Mouse (Mus musculus) forebrain, embryonic 16.5 days (tissue): ENCODE measurements around the gene Phykpl. TPM values are rescaled to one million over a fixed set of nuclear protein-coding genes. Genes with fewer than 3 reads are reported as not detected.
A peak's percentile ranks its signal among the peaks of the same experiment; 100 is the strongest.

Experiments used
- ATAC-seq: fragments of 200-750 bp; cut with Nextera tagmentation; 2 replicates; pipeline ENCODE4 v1.8.0; 2017; ENCODE audit warnings: mild to moderate bottlenecking, moderate library complexity
- H3K27ac ChIP-seq: fragments of 300-500 bp; sonication (generic); 2 replicates; pipeline ENCODE4 v1.5.1; 2014; ENCODE audit warnings: low read length, control low read depth
- H3K27me3 ChIP-seq: fragments of 300-500 bp; sonication (generic); replicated peaks from 2 replicates; pipeline ENCODE4 v1.6.1; 2014; ENCODE audit warnings: low read length; ENCODE audit not compliant: control insufficient read depth, insufficient read depth
- H3K36me3 ChIP-seq: fragments of 300-500 bp; sonication (generic); 2 replicates; pipeline ENCODE4 v1.6.1; 2014; ENCODE audit not compliant: control insufficient read depth, insufficient read depth
- H3K4me1 ChIP-seq: fragments of 300-500 bp; sonication (generic); replicated peaks from 2 replicates; pipeline ENCODE4 v1.6.1; 2014; ENCODE audit warnings: low read length; ENCODE audit not compliant: control insufficient read depth, insufficient read depth
- H3K4me2 ChIP-seq: fragments of 300-500 bp; sonication (generic); 2 replicates; pipeline ENCODE4 v1.6.1; 2014; ENCODE audit warnings: mild to moderate bottlenecking, low read length, control low read depth
- H3K4me3 ChIP-seq: fragments of 300-500 bp; sonication (generic); replicated peaks from 2 replicates; pipeline ENCODE4 v1.5.1; 2014; ENCODE audit warnings: mild to moderate bottlenecking, low read length, control low read depth
- H3K9ac ChIP-seq: fragments of 300-500 bp; sonication (generic); replicated peaks from 2 replicates; pipeline ENCODE4 v1.6.1; 2014; ENCODE audit warnings: low read depth, low read length, control low read depth
- H3K9me3 ChIP-seq: fragments of 300-500 bp; sonication (generic); 2 replicates; pipeline ENCODE4 v1.6.1; 2016; ENCODE audit warnings: low read length; ENCODE audit not compliant: control insufficient read depth
- WGBS: fragments of 180-500 bp; shearing (Covaris S2); extraction: QIAGEN DNeasy Blood & Tissue Kit; methylation state at CpG from one replicate; pipeline ENCODE4 v1.1.7; 2014; 5-methylcytosine and 5-hydroxymethylcytosine counted together
- polyA plus RNA-seq: library from polyadenylated mRNA; unstranded; fragments of >200 nt; fragmentation: Nextera tagmentation; extraction: Ambion mirVana; gene quantifications from 2 replicates; pipeline ENCODE4 v1.2.1, GENCODE M21; 2015

Phykpl gene
- polyA plus RNA-seq, 1 experiment from 2014 or later, result 11.8 TPM

GRCm38 (mm10) chr11:51593849-51594248, 9.3 kb downstream of the Phykpl start:
- Histone ChIP-seq H3K9ac (no peak overlapping the region), H3K9me3 (no peaks in the 10 kb centered on the region), H3K27me3 (no peaks in the 10 kb centered on the region), H3K4me3 (no peak overlapping the region), H3K36me3 (peaks cover 54% of the 10 kb centered on the region), H3K4me1 (no peaks in the 10 kb centered on the region), H3K4me2 (no peak overlapping the region), H3K27ac (no peak overlapping the region)
- 96% methylated on average over 6 of the region's 6 CpGs for WGBS
- no peak for ATAC-seq

GRCm38 (mm10) chr11:51594715-51595350, 10.3 kb downstream of the Phykpl start:
- H3K27me3 ChIP-seq, result no peaks in the 10 kb centered on the region
- H3K4me3 ChIP-seq, result no peak overlapping the region
- H3K4me2 ChIP-seq, result no peak overlapping the region
- WGBS, result 73% methylated on average over 3 of the region's 3 CpGs
- H3K36me3 ChIP-seq, result peaks cover 59% of the 10 kb centered on the region
- no peaks in the 10 kb centered on the region for H3K4me1 ChIP-seq
- ATAC-seq, result no peak
- H3K9me3 ChIP-seq, result no peaks in the 10 kb centered on the region
- H3K9ac ChIP-seq, result no peak overlapping the region
- H3K27ac ChIP-seq, result no peak overlapping the region

- Histone ChIP-seq H3K4me3 (no peak overlapping the region), H3K27ac (no peak overlapping the region), H3K4me1 (no peaks in the 10 kb centered on the region; the same call in 1 of the 2 replicates), H3K4me2 (no peak overlapping the region), H3K9me3 (no peaks in the 10 kb centered on the region), H3K27me3 (no peaks in the 10 kb centered on the region), H3K36me3 (peaks cover 66% of the 10 kb centered on the region), H3K9ac (no peak overlapping the region)
- ATAC-seq, result no peak
- WGBS, result 95% methylated on average over 1 of the region's 1 CpGs
Observed at GRCm38 (mm10) chr11:51595459-51596083, 11.0 kb downstream of the Phykpl start.

GRCm38 (mm10) chr11:51597553-51597952, 13.0 kb downstream of the Phykpl start:
- Histone ChIP-seq H3K4me3 (no peak overlapping the region), H3K9me3 (no peaks in the 10 kb centered on the region), H3K4me2 (no peak overlapping the region), H3K36me3 (peaks cover 76% of the 10 kb centered on the region), H3K27me3 (no peaks in the 10 kb centered on the region), H3K9ac (no peak overlapping the region), H3K27ac (no peak overlapping the region), H3K4me1 (peaks cover 13% of the 10 kb centered on the region)
- 76% methylated on average over 2 of the region's 2 CpGs for WGBS
- no peak for ATAC-seq

- no peak overlapping the region for H3K4me3 ChIP-seq
- no peak for ATAC-seq
- no peak overlapping the region for H3K27ac ChIP-seq
- H3K9me3 ChIP-seq, result no peaks in the 10 kb centered on the region
- no peak overlapping the region for H3K9ac ChIP-seq
- H3K36me3 ChIP-seq, result peaks cover 62% of the 10 kb centered on the region
- 82% methylated on average over 3 of the region's 3 CpGs for WGBS
- H3K4me2 ChIP-seq, result no peak overlapping the region
- no peaks in the 10 kb centered on the region for H3K27me3 ChIP-seq
- H3K4me1 ChIP-seq, result peaks cover 41% of the 10 kb centered on the region
Observed at GRCm38 (mm10) chr11:51602253-51602652, 17.7 kb downstream of the Phykpl start.

- Histone ChIP-seq H3K4me1 (peaks cover 46% of the 10 kb centered on the region), H3K36me3 (peaks cover 38% of the 10 kb centered on the region), H3K4me2 (peak overlapping the region; percentile 59), H3K9me3 (no peaks in the 10 kb centered on the region), H3K9ac (peak overlapping the region; percentile 97), H3K27me3 (no peaks in the 10 kb centered on the region), H3K4me3 (peak overlapping the region; percentile 71), H3K27ac (peak overlapping the region; percentile 93)
- under 1% methylated on average over 66 of the region's 81 CpGs for WGBS
- peak; percentile 61 for ATAC-seq
Observed at GRCm38 (mm10) chr11:51605602-51606446, 21.3 kb downstream of the Phykpl start.

- Histone ChIP-seq H3K4me3 (peak within 1 kb of the TSS; percentile 71), H3K9me3 (no peaks in the 10 kb centered on the region), H3K36me3 (peaks cover 31% of the 10 kb centered on the region), H3K4me2 (peak within 1 kb of the TSS; percentile 85), H3K4me1 (peaks cover 40% of the 10 kb centered on the region), H3K27ac (peak within 1 kb of the TSS; percentile 93), H3K27me3 (no peaks in the 10 kb centered on the region), H3K9ac (peak within 1 kb of the TSS; percentile 97)
- under 1% methylated on average over 87 of the region's 91 CpGs for WGBS
- peak; percentile 96 for ATAC-seq
Observed at GRCm38 (mm10) chr11:51606447-51607095, 22.0 kb downstream of the Phykpl start, which contains the start of gene Hnrnpab. Hnrnpab (minus strand) TSS chr11:51606847.

- peak; percentile 51; the same call in 1 of the 2 replicates for ATAC-seq
- 10% methylated on average over 15 of the region's 15 CpGs for WGBS
- H3K4me3 ChIP-seq, result peak overlapping the region; percentile 71
Observed at GRCm38 (mm10) chr11:51607096-51607738, 22.7 kb downstream of the Phykpl start.

More at GRCm38 (mm10) chr11:51607096-51607738, 22.7 kb downstream of the Phykpl start:
- Histone ChIP-seq H3K9ac (peak overlapping the region; percentile 86), H3K27ac (peak overlapping the region; percentile 90), H3K36me3 (peaks cover 24% of the 10 kb centered on the region), H3K4me2 (peak overlapping the region; percentile 85), H3K9me3 (no peaks in the 10 kb centered on the region), H3K4me1 (peaks cover 37% of the 10 kb centered on the region), H3K27me3 (no peaks in the 10 kb centered on the region)
